Comparison of ENCODE assay signal across 10 mouse cellular contexts in the genomic region with DNA sequence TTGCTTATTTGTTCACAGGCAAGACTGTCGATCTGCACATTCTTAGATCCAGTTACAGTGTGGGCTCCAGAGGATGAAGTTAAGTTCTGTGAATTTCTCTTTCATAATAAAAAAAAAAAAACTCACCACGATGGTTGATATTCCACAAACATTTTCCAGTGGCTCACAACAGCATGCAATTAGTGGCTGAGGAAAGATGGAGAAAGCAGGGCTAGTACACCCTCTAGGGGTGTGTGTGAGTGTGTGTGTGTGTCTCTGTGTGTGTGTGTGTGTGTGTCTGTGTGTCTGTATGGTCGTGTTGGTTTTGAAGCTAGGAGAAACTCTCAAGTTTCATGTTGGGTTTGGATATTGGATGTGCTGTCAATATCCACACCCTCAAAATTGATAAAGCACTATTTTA. TPM values are rescaled to one million over a fixed set of nuclear protein-coding genes. Genes with fewer than 3 reads are reported as not detected.
DNase-seq lines count a peak whose midpoint lies in the region; ATAC-seq lines count a peak whose summit lies in the region.
"Had no signal": no experiment of that assay in that cellular context is flagged by ENCODE, and none has a peak within 500 bp of the region (broad histone marks: within the 10 kb centered on the region; RNA-seq: fewer than 3 reads in every experiment).

No protein-coding gene starts in this region.

- no peak overlapping the region for H3K9ac ChIP-seq in heart, embryonic 15.5 days
- H3K9ac ChIP-seq in hindbrain, embryonic 12.5 days: no peak overlapping the region
- H3K9ac ChIP-seq in midbrain, embryonic 12.5 days (replicated peaks): no peak overlapping the region

- no peaks in the 10 kb centered on the region for H3K9me3 ChIP-seq in heart, embryonic 15.5 days (replicated peaks)
- no peaks in the 10 kb centered on the region; the same call in 1 of the 2 replicates for H3K9me3 ChIP-seq in hindbrain, embryonic 12.5 days (replicated peaks)
- no peaks in the 10 kb centered on the region for H3K9me3 ChIP-seq in midbrain, embryonic 12.5 days

- DNase-seq in heart, adult 11 months: no peak
- no peak for DNase-seq in ovary, postnatal 14 days (ENCODE audit: low spot score)
- no peak for DNase-seq in layer of hippocampus, postnatal 10 days (ENCODE audit: low spot score in 2 of 2)
- no peak for DNase-seq in right cerebral cortex, postnatal 4 days

- H3K4me1 ChIP-seq in heart, embryonic 15.5 days (replicated peaks): peaks cover 5% of the 10 kb centered on the region
- peaks cover 8% of the 10 kb centered on the region; the same call in 1 of the 2 replicates for H3K4me1 ChIP-seq in hindbrain, embryonic 12.5 days
- H3K4me1 ChIP-seq in midbrain, embryonic 12.5 days: peaks cover 8% of the 10 kb centered on the region; the same call in 1 of the 2 replicates

- H3K36me3 ChIP-seq in heart, embryonic 15.5 days: no peaks in the 10 kb centered on the region
- no peaks in the 10 kb centered on the region for H3K36me3 ChIP-seq in hindbrain, embryonic 12.5 days
- H3K36me3 ChIP-seq in midbrain, embryonic 12.5 days: no peaks in the 10 kb centered on the region

- ATAC-seq in heart, embryonic 15.5 days (replicated peaks; ENCODE audit: insufficient number of reproducible peaks, insufficient read depth, low FRiP score, low read depth): no peak
- ATAC-seq in activated CD4-positive, CD25-positive, alpha-beta regulatory T cell, adult 4 months: peak; percentile 43
- ATAC-seq in hindbrain, embryonic 12.5 days (ENCODE audit: low FRiP score): peak; percentile 68
- ATAC-seq in midbrain, embryonic 12.5 days (ENCODE audit: low FRiP score, low read depth): peak; percentile 55

- H3K4me3 ChIP-seq in heart, embryonic 15.5 days: 0 out of 2 replicates have a peak overlapping the region, but pooled peaks have one; percentile 10
- peak overlapping the region; percentile 26 for H3K4me3 ChIP-seq in hindbrain, embryonic 12.5 days
- peak overlapping the region; percentile 38; the same call in 1 of the 2 replicates for H3K4me3 ChIP-seq in midbrain, embryonic 12.5 days

- no peaks in the 10 kb centered on the region for H3K27me3 ChIP-seq in heart, embryonic 15.5 days
- H3K27me3 ChIP-seq in hindbrain, embryonic 12.5 days: no peaks in the 10 kb centered on the region
- no peaks in the 10 kb centered on the region for H3K27me3 ChIP-seq in midbrain, embryonic 12.5 days

- 37% methylated on average over 3 of the region's 3 CpGs for WGBS in heart, embryonic 15.5 days
- WGBS in hindbrain, embryonic 12.5 days: 43% methylated on average over 3 of the region's 3 CpGs
- WGBS in midbrain, embryonic 12.5 days: 46% methylated on average over 3 of the region's 3 CpGs

- peak overlapping the region; percentile 55 for H3K4me2 ChIP-seq in heart, embryonic 15.5 days
- H3K4me2 ChIP-seq in hindbrain, embryonic 12.5 days (replicated peaks): peak overlapping the region; percentile 53
- H3K4me2 ChIP-seq in midbrain, embryonic 12.5 days (replicated peaks): peak overlapping the region; percentile 60

- H3K27ac ChIP-seq in heart, embryonic 15.5 days: no peak overlapping the region
- no peak overlapping the region for H3K27ac ChIP-seq in hindbrain, embryonic 12.5 days
- H3K27ac ChIP-seq in midbrain, embryonic 12.5 days (replicated peaks): peak overlapping the region; percentile 76

RNA-seq across cellular contexts. Expression of gene Zswim2, which starts 0.3 kb away (rescaled TPM):
- polyA plus RNA-seq in heart, embryonic 15.5 days (2015; fragmentation: Nextera tagmentation; extraction: Ambion mirVana): not detected in 2 replicates
- not detected for polyA plus RNA-seq in activated CD4-positive, CD25-positive, alpha-beta regulatory T cell, adult 4 months (2017; shearing (Covaris generic))
- polyA plus RNA-seq in hindbrain, embryonic 12.5 days (2016; fragmentation: Nextera tagmentation; extraction: Ambion mirVana): not detected in 2 replicates
- not detected in 2 replicates for polyA plus RNA-seq in midbrain, embryonic 12.5 days (2016; fragmentation: Nextera tagmentation; extraction: Ambion mirVana)
- total RNA-seq in layer of hippocampus, postnatal 10 days (2021): not detected
- total RNA-seq: gastrocnemius, postnatal 14 days had no signal
- polyA plus RNA-seq: brain, embryonic 14.5 days had no signal

RNA-seq across cellular contexts. Expression of gene Gm13698, which starts 14.1 kb away (rescaled TPM):
- not detected in 2 replicates for polyA plus RNA-seq in heart, embryonic 15.5 days (2015; fragmentation: Nextera tagmentation; extraction: Ambion mirVana)
- polyA plus RNA-seq in activated CD4-positive, CD25-positive, alpha-beta regulatory T cell, adult 4 months (2017; shearing (Covaris generic)): not detected
- polyA plus RNA-seq in hindbrain, embryonic 12.5 days (2016; fragmentation: Nextera tagmentation; extraction: Ambion mirVana): not detected in 2 replicates
- polyA plus RNA-seq in midbrain, embryonic 12.5 days (2016; fragmentation: Nextera tagmentation; extraction: Ambion mirVana): not detected in 2 replicates
- 1 to 10 TPM; 1.4 to 1.7 TPM for total RNA-seq in layer of hippocampus, postnatal 10 days (2021)
- polyA plus RNA-seq: brain, embryonic 14.5 days had no signal

RNA-seq across cellular contexts. Expression of gene Gm13693, which starts 19.9 kb away (rescaled TPM):
- not detected in 2 replicates for polyA plus RNA-seq in heart, embryonic 15.5 days (2015; fragmentation: Nextera tagmentation; extraction: Ambion mirVana)
- not detected for polyA plus RNA-seq in activated CD4-positive, CD25-positive, alpha-beta regulatory T cell, adult 4 months (2017; shearing (Covaris generic))
- not detected in 2 replicates for polyA plus RNA-seq in hindbrain, embryonic 12.5 days (2016; fragmentation: Nextera tagmentation; extraction: Ambion mirVana)
- polyA plus RNA-seq in midbrain, embryonic 12.5 days (2016; fragmentation: Nextera tagmentation; extraction: Ambion mirVana): not detected in 2 replicates
- total RNA-seq in layer of hippocampus, postnatal 10 days (2021): 1 to 10 TPM; 1.4 to 1.7 TPM
- polyA plus RNA-seq: brain, embryonic 14.5 days had no signal

RNA-seq across cellular contexts. Expression of gene Gm13695, which starts 25.7 kb away (rescaled TPM):
- polyA plus RNA-seq in heart, embryonic 15.5 days (2015; fragmentation: Nextera tagmentation; extraction: Ambion mirVana): not detected in 2 replicates
- polyA plus RNA-seq in activated CD4-positive, CD25-positive, alpha-beta regulatory T cell, adult 4 months (2017; shearing (Covaris generic)): not detected
- polyA plus RNA-seq in hindbrain, embryonic 12.5 days (2016; fragmentation: Nextera tagmentation; extraction: Ambion mirVana): not detected in 2 replicates
- not detected in 2 replicates for polyA plus RNA-seq in midbrain, embryonic 12.5 days (2016; fragmentation: Nextera tagmentation; extraction: Ambion mirVana)
- total RNA-seq in layer of hippocampus, postnatal 10 days (2021): 1 to 10 TPM in 1 of 2 experiments, not detected in 1; 1.4 TPM
- polyA plus RNA-seq: brain, embryonic 14.5 days had no signal

RNA-seq across cellular contexts. Expression of gene Gm13696, which starts 31.5 kb away (rescaled TPM):
- polyA plus RNA-seq in heart, embryonic 15.5 days (2015; fragmentation: Nextera tagmentation; extraction: Ambion mirVana): not detected in 2 replicates
- polyA plus RNA-seq in activated CD4-positive, CD25-positive, alpha-beta regulatory T cell, adult 4 months (2017; shearing (Covaris generic)): not detected
- not detected in 2 replicates for polyA plus RNA-seq in hindbrain, embryonic 12.5 days (2016; fragmentation: Nextera tagmentation; extraction: Ambion mirVana)
- polyA plus RNA-seq in midbrain, embryonic 12.5 days (2016; fragmentation: Nextera tagmentation; extraction: Ambion mirVana): not detected in 2 replicates
- 1 to 10 TPM; 1.4 to 1.7 TPM for total RNA-seq in layer of hippocampus, postnatal 10 days (2021)
- polyA plus RNA-seq: brain, embryonic 14.5 days had no signal
